Mouse (Mus musculus) lung, adult 2 months (tissue): ENCODE results near the gene Prrg2. TPM values are rescaled to one million over a fixed set of nuclear protein-coding genes. Genes with fewer than 3 reads are reported as not detected.

Experiments
- DNase-seq: peaks from one replicate; pipeline ENCODE4 v3.0.0; 2022
- H3K4me1 ChIP-seq: fragments of 200-500 bp; 2 replicates; pipeline ENCODE4 v1.6.1; 2011; ENCODE audit warnings: low read length; ENCODE audit not compliant: control insufficient read depth, insufficient read depth
- H3K4me3 ChIP-seq: fragments of 200-500 bp; replicated peaks from 2 replicates; pipeline ENCODE3; 2011; ENCODE audit warnings: low read depth, mild to moderate bottlenecking, control low read depth, low read length; ENCODE audit errors: extremely low read depth
- CTCF ChIP-seq: fragments of 200-500 bp; IDR thresholded peaks from 2 replicates; pipeline ENCODE4 v1.5.1; 2011; ENCODE audit warnings: mild to moderate bottlenecking, low read length, control low read depth; ENCODE audit not compliant: insufficient read depth
- POLR2A ChIP-seq: fragments of 200-500 bp; IDR thresholded peaks from 2 replicates; pipeline ENCODE4 v1.6.1; 2011; ENCODE audit warnings: low read depth, mild to moderate bottlenecking, control low read depth, low read length, borderline replicate concordance; ENCODE audit errors: extremely low read depth
- WGBS: fragments of 180-500 bp; shearing (Covaris S2); methylation state at CpG from one replicate; pipeline ENCODE4 v1.1.7; 2018; 5-methylcytosine and 5-hydroxymethylcytosine counted together
- polyA plus RNA-seq: library from polyadenylated mRNA; depleted of rRNA; stranded (reverse); fragments of >200 nt; gene quantifications from 2 replicates; pipeline ENCODE4 v1.2.3, GENCODE M21; 2012

The Prrg2 gene
- polyA plus RNA-seq, 1 experiment: 82.5 TPM

DNA sequence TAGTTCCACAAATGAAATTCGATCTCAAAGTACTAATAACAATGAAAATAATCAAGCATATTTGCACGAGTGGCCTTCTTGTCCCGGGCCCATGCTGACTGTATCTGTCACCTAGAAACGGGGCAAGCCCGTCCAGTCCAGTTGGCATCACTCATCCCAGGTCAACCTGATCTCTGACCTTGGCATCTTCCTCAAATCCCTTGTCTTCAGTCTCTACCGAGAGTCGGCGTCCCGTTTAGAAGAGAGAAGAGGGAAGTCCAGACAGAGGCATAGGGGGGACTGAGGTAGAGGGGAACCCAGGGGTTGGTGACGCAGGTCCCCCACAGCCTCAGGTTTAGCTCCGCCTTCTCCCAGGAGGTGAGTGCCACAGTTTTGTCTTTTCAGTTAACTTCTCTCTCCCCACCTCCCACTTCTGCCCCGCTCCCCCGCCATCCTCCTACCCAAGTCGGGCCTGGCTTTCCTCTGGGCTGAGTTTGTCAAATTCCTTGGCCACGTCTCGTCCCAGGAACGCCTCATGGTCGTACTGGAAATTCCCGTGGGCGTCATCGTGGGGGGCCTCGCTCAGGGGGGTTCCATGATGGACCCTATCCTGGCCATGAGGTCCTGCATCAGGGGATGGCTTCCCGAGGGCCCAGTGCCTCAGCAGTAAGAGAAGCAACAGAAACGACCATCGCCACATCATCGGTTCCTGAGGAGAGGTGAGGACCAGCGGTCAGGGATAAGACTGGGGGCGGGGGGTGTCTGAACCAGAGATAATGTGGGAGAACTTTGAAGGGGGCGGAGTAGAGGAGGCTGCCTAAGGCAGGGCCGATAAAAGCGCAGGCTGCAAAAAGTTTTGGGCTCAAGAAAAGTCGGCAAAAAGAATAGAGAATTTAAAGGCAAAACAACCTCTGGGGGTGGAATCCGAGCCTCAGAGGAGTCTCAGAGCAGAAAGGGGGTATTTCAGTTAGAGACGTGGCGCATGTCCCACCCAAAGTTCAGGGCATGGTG is 28.8 kb upstream of the Prrg2 start:
- TF ChIP-seq CTCF: no peak
- 22% methylated on average over 35 of the region's 35 CpGs for WGBS
- Histone ChIP-seq H3K4me3 (peak overlapping the region; percentile 37), H3K4me1 (peaks cover 2% of the 10 kb centered on the region; the same call in 1 of the 2 replicates)
- no peak for DNase-seq

DNA sequence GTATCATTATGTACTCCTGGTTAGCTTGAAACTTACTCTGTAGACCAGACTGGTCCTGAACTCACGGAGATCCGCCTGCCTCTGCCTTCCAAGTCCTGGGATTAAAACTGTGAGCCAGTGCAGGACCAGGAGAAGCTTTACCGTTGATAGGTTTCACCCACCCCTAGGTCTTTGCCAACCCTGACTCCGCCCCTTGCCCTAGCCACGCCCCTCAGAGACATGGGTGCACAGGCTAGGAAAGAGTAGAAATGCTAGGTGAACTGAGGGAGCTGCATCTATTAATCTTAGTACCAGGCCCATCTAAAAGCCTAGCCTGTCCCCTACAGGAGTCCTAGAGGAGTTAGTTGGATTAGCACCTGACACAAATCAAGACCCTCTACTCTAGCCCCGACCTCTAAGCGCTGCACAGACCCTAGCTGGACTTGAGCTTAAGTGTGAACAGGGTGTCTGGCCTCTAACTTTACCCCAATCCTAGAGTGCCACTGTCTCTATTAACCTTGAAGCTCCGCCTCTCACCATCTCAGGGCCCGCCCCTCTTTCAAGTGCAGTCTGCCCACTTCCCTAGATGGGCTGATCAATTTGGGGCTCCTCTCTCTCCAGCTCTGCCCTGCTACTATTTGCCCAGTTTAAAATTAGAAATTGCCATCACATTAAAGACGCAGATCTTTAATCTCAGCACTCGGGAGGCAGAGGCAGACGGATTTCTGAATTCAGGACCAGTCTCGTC is 27.9 kb upstream of the Prrg2 start:
- no peak for DNase-seq
- TF ChIP-seq POLR2A: no peak
- no peak for TF ChIP-seq CTCF
- 74% methylated on average over 13 of the region's 13 CpGs for WGBS
- Histone ChIP-seq H3K4me1 (peaks cover 2% of the 10 kb centered on the region; the same call in 1 of the 2 replicates), H3K4me3 (no peak overlapping the region)

DNA sequence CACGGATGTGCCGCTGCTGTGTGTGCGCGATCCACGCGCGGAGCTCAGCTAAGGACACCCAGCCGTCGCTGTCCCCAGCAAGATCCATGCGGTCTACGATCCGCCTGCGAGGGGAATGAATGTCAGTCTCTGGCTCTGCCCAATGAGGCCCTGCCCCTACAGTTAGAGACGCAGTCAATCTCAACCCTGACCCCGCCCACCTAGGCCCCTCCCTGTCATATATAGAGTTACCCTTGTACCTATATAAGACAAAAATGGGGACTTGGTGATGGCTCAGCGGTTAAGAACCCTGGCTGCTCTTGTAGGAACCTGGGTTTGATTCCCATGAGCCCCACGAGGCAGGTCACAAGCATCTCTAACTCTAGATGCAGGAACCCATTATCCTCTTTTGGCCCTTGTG is 26.1 kb upstream of the Prrg2 start:
- no peak overlapping the region for H3K4me3 ChIP-seq
- no peak for DNase-seq
- TF ChIP-seq CTCF (no peak), POLR2A (no peak)
- 93% methylated on average over 17 of the region's 17 CpGs for WGBS
- H3K4me1 ChIP-seq: peaks cover 2% of the 10 kb centered on the region; the same call in 1 of the 2 replicates

DNA sequence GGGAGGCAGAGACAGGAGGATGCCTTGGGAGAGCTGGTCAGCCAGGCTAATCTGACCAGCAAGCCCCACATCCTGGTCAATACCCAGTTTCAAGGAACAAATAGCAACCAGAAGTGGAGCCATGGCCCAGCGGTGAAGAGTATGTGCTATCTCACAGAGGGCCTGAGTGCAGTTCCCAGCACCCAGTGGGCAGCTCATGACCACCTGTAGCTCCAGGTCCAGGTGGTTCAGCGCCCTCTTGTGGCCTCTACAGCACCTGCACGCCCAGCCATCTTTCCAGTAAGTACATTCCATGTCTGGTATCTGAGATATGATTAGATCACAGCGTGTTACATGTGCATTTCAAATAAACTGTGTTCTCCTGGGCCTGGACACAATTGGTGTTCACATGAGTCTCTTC is 23.6 kb upstream of the Prrg2 start:
- H3K4me3 ChIP-seq: no peak overlapping the region
- 82% methylated on average over 4 of the region's 4 CpGs for WGBS
- no peak for TF ChIP-seq POLR2A
- TF ChIP-seq CTCF: no peak
- H3K4me1 ChIP-seq: peaks cover 4% of the 10 kb centered on the region; the same call in 1 of the 2 replicates
- DNase-seq: no peak

DNA sequence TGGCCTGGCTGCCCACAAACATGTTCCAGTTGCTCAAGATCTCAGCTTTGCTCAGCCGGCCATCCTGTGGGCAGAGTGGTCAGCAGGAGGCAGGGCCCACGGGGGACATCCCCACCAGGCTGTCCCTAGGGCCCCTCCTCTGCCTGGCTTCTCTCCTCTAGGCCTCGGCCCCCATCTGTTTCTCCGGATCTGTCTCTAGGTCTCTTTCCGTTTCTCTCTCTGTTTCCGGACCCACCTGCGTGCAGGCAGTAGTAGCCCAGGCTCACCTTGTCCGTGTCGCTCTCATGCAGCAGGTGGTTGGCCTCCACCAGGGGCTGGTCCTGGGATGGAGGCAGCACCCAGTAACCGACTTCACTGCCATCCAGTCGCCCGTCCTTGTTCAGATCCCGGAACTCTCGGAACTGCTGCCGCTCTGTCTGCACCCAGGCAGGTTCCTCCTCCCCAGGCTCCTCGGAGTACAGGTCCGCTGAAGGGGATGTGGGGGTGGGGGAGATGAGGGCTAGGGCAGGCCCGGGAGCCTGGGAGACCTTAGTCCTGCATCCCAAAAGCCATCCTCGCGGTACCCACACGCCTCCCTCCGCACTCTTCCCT is 20.9 kb upstream of the Prrg2 start:
- no peak for DNase-seq
- Histone ChIP-seq H3K4me1 (peaks cover 4% of the 10 kb centered on the region; the same call in 1 of the 2 replicates), H3K4me3 (peak overlapping the region; percentile 20)
- TF ChIP-seq CTCF (no peak), POLR2A (no peak)
- 77% methylated on average over 22 of the region's 22 CpGs for WGBS

DNA sequence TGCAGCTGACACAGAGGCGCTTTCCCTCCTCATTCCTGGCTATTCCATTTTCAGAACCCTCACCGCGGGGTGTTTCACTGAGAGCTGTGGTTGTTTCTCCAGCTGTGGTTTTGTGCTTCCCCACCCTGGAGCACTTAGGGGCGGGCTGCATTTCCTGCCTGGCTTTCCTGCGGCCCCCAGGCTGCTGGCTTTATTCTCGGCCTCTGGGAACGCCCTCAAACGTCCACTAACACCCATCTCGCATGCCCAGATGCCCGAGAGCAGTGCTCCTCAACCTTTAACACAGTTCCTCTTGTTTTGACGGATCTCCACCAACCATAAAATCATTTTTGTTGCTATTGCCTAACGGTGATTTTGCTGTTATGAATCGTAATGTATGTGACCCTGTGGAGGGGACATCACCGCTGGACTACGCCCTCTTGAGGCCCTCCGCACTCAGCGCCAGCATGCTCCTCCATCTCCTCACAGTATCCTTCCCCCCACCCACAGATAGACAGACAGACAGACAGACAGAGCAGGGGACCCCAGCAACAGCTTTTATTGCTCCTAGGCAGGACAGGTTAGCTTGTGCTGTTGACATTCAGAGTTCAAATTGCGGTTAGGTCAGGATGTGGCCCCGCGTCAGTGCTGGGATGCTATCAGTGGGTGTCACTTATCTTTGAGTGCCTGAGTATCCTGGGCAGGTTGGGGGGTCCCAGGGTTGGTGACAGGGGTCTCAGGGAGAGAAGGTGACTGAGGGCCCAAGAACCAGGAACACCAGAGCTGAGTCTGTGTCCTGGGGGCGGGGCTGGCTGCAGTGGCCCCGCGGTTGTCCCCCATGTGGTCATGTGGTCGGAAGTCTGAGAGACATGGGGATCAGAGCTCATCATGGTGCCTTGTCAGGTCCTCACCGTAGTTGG is 20.2 kb upstream of the Prrg2 start:
- WGBS: 49% methylated on average over 25 of the region's 25 CpGs

DNA sequence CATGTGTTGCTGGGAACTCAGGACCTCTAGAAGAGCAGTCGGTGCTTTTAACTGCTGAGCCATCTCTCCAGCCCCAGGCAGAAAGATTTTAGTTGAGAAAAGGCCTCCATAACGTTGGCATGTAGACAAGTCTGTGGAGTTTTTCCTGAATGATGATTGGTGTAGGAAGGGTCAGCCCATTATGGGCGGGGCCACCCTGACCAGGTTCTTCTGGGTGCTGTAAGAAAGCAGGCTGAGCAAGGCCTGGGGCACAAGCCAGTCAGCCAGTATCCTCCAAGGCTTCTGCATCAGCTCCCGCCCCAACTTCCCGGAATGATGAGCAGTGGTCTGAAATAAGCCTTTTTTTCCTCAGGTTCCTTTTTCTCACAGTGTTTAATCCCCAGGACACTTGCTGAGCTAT is 18.5 kb upstream of the Prrg2 start:
- TF ChIP-seq CTCF (no peak), POLR2A (no peak)
- no peak overlapping the region for H3K4me3 ChIP-seq
- peaks cover 4% of the 10 kb centered on the region; the same call in 1 of the 2 replicates for H3K4me1 ChIP-seq
- no peak for DNase-seq
- 67% methylated on average over 5 of the region's 5 CpGs for WGBS

More for the DNA sequence above, 20.2 kb upstream of the Prrg2 start:
- DNase-seq: no peak
- TF ChIP-seq POLR2A (peak; percentile 34; the same call in 1 of the 2 replicates), CTCF (no peak)
- H3K4me3 ChIP-seq: peak overlapping the region; percentile 45
- H3K4me1 ChIP-seq: peaks cover 4% of the 10 kb centered on the region; the same call in 1 of the 2 replicates

DNA sequence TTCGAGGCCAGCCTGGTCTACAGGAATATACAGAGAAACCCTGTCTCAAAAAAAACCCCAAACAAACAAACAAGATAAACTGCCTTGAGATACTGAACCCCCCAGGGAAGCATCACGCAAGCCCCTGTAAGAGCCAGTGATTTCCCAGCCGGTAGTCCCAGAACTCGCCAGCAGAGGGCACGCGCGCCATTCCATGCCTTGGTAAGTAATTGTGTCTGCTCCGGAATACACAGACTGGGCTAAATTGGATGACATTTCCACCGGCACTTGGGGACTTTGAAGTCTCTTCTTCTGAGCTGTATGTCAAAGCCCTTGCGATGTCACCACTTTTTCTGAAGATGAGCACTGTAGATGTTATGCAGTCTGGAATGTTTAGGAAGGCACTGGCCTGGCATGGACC is 17.4 kb upstream of the Prrg2 start:
- WGBS: 1% methylated on average over 10 of the region's 10 CpGs
- peaks cover 4% of the 10 kb centered on the region; the same call in 1 of the 2 replicates for H3K4me1 ChIP-seq
- no peak overlapping the region for H3K4me3 ChIP-seq
- peak; percentile 94 for DNase-seq
- TF ChIP-seq CTCF (peak; percentile 89), POLR2A (peak; percentile 19; the same call in 1 of the 2 replicates)
